Mouse (Mus musculus): Measurements from ENCODE around the gene Dnase2a. TPM values are rescaled to one million over a fixed set of nuclear protein-coding genes. Genes with fewer than 3 reads are reported as not detected.

Dnase2a gene
- total and polyA plus RNA-seq, 3 experiments: 53.7 to 83.4 TPM; not detected in 1

DNA sequence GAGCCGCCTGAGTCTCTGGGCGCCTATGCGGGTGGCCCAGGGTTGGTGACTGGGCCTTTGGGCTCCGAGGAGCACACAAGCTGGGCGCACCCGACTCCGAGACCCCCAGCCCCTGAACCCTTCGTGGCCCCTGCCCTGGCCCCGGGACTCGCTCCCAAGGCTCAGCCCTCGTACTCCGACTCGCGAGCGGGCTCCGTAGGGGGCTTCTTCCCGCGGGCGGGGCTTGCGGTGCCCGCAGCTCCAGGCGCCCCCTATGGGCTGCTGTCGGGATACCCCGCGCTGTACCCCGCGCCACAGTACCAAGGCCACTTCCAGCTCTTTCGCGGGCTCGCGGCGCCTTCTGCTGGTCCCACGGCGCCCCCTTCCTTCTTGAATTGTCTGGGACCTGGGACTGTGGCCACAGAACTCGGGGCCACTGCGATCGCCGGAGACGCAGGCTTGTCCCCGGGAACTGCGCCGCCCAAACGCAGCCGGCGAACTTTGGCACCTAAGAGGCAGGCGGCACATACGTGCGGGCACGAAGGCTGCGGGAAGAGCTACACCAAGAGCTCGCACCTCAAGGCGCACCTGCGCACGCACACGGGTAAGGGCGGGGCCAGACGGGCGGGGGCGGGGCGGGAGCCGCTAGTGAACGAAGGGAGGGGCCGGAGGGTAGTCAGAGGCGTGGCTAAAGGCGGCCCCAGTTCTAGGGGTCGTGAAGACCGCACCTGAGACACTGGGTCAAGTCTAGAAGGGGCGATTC, 5.3 kb upstream of the Dnase2a start (continued):
- TF ChIP-seq RAD21 (IDR thresholded peaks at IDR 0.05; ENCODE audit: low read depth, low read length): peak; percentile 40

DNA sequence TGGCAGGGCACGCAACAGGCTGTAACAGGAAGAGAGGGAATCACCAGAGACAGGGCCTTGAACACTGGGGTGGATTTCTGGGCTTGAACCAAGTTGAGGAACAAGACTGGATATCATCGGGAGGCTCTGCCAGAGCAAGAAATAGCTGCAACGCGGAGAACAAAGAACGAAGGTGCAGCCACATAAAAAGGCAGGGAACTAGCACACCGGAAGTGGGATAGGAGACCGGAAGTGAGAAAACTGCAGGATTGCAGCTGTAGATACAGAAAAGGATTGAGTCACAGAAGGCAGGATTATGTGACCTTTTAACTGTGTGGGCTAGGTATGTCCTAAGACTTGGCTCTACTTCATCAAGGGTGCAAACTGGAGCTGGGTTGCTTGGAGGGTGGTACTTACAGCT, 4.0 kb upstream of the Dnase2a start:
- Histone ChIP-seq H3K36me3 (ENCODE audit: control insufficient read depth in 1 of 2, insufficient read depth in 2 of 2, low read length in 2 of 2) (peaks cover 9 to 26% of the 10 kb centered on the region in 2 experiments; a peak in 3 of 4 replicates), H3K79me2 (ENCODE audit: control insufficient read depth, insufficient read depth, low read length, poor library complexity) (peaks cover 35% of the 10 kb centered on the region), H3K9me3 (replicated peaks; ENCODE audit: insufficient read depth, low read length) (no peaks in the 10 kb centered on the region), H3K9ac (ENCODE audit: control insufficient read depth, low read depth, low read length, poor library complexity, severe bottlenecking) (peak overlapping the region; percentile 2; the same call in 1 of the 2 replicates), H3K27me3 (ENCODE audit: control insufficient read depth in 1 of 2, insufficient read depth in 2 of 2, low read length in 2 of 2) (no peaks in the 10 kb centered on the region), H3K4me3 (ENCODE audit: control insufficient read depth in 1 of 2, insufficient read depth in 1 of 2, low read depth in 2 of 2, low read length in 2 of 2) (no peak overlapping the region), H3K4me1 (ENCODE audit: control insufficient read depth in 1 of 2, insufficient read depth in 2 of 2, low read length in 2 of 2) (peaks cover 11 to 32% of the 10 kb centered on the region in 2 experiments), H3K27ac (ENCODE audit: control insufficient read depth, low read depth, low read length) (no peak overlapping the region)
- DNase-seq (ENCODE audit: low read depth, low spot score): no peak
- no peak for TF ChIP-seq HCFC1 (IDR thresholded peaks at IDR 0.05; ENCODE audit: low read depth, low read length)
- no peak for TF ChIP-seq MYC (IDR thresholded peaks at IDR 0.05; ENCODE audit: low read depth, low read length)
- no peak for TF ChIP-seq USF2 (IDR thresholded peaks at IDR 0.05; ENCODE audit: borderline replicate concordance in 1 of 2, insufficient read depth in 1 of 2, low read depth in 1 of 2, low read length in 2 of 2)
- no peak for TF ChIP-seq POLR2AphosphoS5 (IDR thresholded peaks at IDR 0.05; ENCODE audit: borderline replicate concordance, low read depth, low read length)
- no peak for TF ChIP-seq ZC3H11A (IDR thresholded peaks at IDR 0.05; ENCODE audit: low read depth, low read length)
- no peak for TF ChIP-seq BHLHE40 (IDR thresholded peaks at IDR 0.05; ENCODE audit: borderline replicate concordance, low read depth, low read length)
- TF ChIP-seq TAL1 (IDR thresholded peaks at IDR 0.05; ENCODE audit: low read length): no peak
- TF ChIP-seq MAZ (IDR thresholded peaks at IDR 0.05; ENCODE audit: low read depth, low read length): no peak
- no peak for TF ChIP-seq TCF12 (IDR thresholded peaks at IDR 0.05; ENCODE audit: low read depth, low read length)
- TF ChIP-seq ZMIZ1 (IDR thresholded peaks at IDR 0.05; ENCODE audit: low read depth, low read length): no peak
- TF ChIP-seq UBTF (IDR thresholded peaks at IDR 0.05; ENCODE audit: borderline replicate concordance, insufficient read depth, low read depth, low read length): no peak

DNA sequence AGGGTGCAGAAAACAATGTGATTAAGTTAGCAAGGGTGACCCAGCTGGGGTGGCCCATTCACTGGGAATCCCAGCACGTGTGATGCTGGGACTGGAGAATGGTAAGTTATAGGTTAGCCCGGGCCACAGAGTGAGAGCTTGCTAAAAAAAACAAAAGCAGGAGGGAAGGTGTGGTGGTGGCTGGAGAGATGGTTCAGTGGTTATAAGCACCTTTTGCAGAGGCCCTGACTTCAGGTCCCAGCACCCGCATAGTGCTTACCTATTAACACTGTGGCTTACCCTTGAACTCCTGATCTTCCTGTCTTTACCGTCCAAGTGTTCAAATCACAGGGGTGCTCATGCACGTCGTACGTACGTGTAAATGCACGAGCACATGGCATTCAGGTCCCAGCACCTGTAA, 1.3 kb upstream of the Dnase2a start:
- DNase-seq (ENCODE audit: low read depth, low spot score): peak; percentile 55
- no peak overlapping the region for H3K9ac ChIP-seq (ENCODE audit: control insufficient read depth, low read depth, low read length, poor library complexity, severe bottlenecking)
- H3K27ac ChIP-seq (ENCODE audit: control insufficient read depth, low read depth, low read length): peak overlapping the region; percentile 65
- H3K79me2 ChIP-seq (ENCODE audit: control insufficient read depth, insufficient read depth, low read length, poor library complexity): peaks cover 47% of the 10 kb centered on the region
- TF ChIP-seq MXI1 (IDR thresholded peaks at IDR 0.05; ENCODE audit: low read depth, low read length) (no peak), POLR2A (IDR thresholded peaks at IDR 0.05; ENCODE audit: control insufficient read depth in 1 of 2, insufficient read depth in 1 of 2, low read depth in 1 of 2, low read length in 2 of 2, poor library complexity in 1 of 2) (peak in 1 of 2 experiments; percentile 28; a peak in 2 of 4 replicates), POLR2AphosphoS2 (IDR thresholded peaks at IDR 0.05; ENCODE audit: low read length) (peak; percentile 71), CHD2 (IDR thresholded peaks at IDR 0.05; ENCODE audit: low read length) (no peak), USF1 (IDR thresholded peaks at IDR 0.05; ENCODE audit: low read depth, low read length) (no peak), EP300 (IDR thresholded peaks at IDR 0.05; ENCODE audit: low read depth in 1 of 2, low read length in 2 of 2) (no peak), RAD21 (IDR thresholded peaks at IDR 0.05; ENCODE audit: low read depth, low read length) (no peak), POLR2AphosphoS5 (IDR thresholded peaks at IDR 0.05; ENCODE audit: borderline replicate concordance, low read depth, low read length) (no peak), KAT2A (conservative IDR thresholded peaks at IDR 0.05; ENCODE audit: low read depth, low read length) (no peak), CHD1 (IDR thresholded peaks at IDR 0.05; ENCODE audit: low read depth, low read length) (no peak)
- H3K4me3 ChIP-seq (ENCODE audit: control insufficient read depth in 1 of 2, insufficient read depth in 1 of 2, low read depth in 2 of 2, low read length in 2 of 2): no peak overlapping the region
- H3K27me3 ChIP-seq (ENCODE audit: control insufficient read depth in 1 of 2, insufficient read depth in 2 of 2, low read length in 2 of 2): no peaks in the 10 kb centered on the region
- peaks cover 9 to 24% of the 10 kb centered on the region in 2 experiments; a peak in 3 of 4 replicates for H3K36me3 ChIP-seq (ENCODE audit: control insufficient read depth in 1 of 2, insufficient read depth in 2 of 2, low read length in 2 of 2)
- H3K9me3 ChIP-seq (replicated peaks; ENCODE audit: insufficient read depth, low read length): no peaks in the 10 kb centered on the region
- peaks cover 2 to 31% of the 10 kb centered on the region in 2 experiments; a peak in 3 of 4 replicates for H3K4me1 ChIP-seq (ENCODE audit: control insufficient read depth in 1 of 2, insufficient read depth in 2 of 2, low read length in 2 of 2)
